8 mouse cellular contexts compared by ENCODE assay signal in the genomic region with DNA sequence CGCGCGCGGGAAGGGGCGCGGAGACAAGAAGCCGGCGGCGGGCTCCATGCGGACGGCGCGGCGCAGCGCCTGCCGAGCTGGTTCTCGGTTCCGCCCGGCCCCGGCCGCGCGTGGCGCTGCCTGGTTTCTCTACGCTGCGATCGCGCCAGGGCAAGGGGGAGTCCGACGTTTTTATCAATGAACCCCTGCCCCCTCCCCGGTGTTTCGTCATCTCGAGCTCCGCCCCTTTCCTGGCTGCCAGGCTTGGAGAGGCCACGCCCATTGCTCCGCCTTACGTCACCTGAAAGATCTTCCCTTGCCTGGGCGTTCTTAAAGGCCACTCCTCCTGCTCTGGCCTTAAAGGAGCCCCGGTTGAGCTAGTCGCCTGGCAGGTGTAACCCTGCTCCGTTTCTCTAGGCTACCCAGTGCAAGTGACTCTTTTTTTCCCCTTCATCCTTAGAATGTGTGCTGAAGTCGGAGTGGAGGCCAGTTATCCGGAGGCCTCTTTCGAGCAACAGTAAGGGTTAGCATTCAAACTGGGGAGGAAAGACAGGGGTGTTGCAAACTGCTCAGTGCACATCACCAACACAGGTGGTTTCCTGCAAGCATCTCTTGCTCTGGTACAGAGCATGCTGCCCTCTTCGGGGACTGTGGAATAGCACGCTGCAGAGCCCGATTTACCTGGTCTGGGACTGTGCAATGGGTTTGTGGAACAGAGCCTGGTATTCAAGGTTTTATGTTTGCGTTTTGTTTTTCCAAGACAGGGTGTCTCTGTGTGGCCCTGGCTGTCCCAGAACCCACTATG. TPM values are rescaled to one million over a fixed set of nuclear protein-coding genes. Genes with fewer than 3 reads are reported as not detected.
DNase-seq lines count a peak whose midpoint lies in the region; ATAC-seq and TF ChIP-seq lines count a peak whose summit lies in the region.

A gene (minus strand): TSS at position 147 of the 784 bp plus-strand sequence.

- 0 out of 2 replicates have a peak, but pooled peaks have one; percentile 11 for TF ChIP-seq CTCF in cortical plate, adult 2 months (IDR thresholded peaks at IDR 0.05; ENCODE audit: extremely low read depth, insufficient read depth, low read length)

- DNase-seq in gastrocnemius, postnatal 10 days: peak; percentile 94
- DNase-seq in induced T-regulatory cell, adult 2 months (ENCODE audit: low read depth): peak; percentile 100
- peak; percentile 93 to 99 for DNase-seq in left cerebral cortex, adult 9 months (ENCODE audit: low spot score in 2 of 2)
- peak; percentile 97 for DNase-seq in right cerebral cortex, postnatal 14 days
- DNase-seq in urinary bladder, postnatal 36 days (ENCODE audit: low spot score in 2 of 2): peak; percentile 97 to 99

- peak within 1 kb of the TSS; percentile 89 for H3K4me3 ChIP-seq in cortical plate, adult 2 months (ENCODE audit: insufficient read depth, low read length)

- no peak within 1 kb of the TSS; the same call in 1 of the 2 replicates for H3K27ac ChIP-seq in cortical plate, adult 2 months (ENCODE audit: insufficient read depth, low read length)

- ATAC-seq in activated CD4-positive, CD25-positive, alpha-beta regulatory T cell, adult 4 months: peak; percentile 87
- ATAC-seq in megakaryocyte progenitor cell, adult 5-6 weeks (replicated peaks; ENCODE audit: poor library complexity): peak; percentile 93

- peak; percentile 95 for TF ChIP-seq POLR2A in cortical plate, adult 2 months (IDR thresholded peaks at IDR 0.05; ENCODE audit: extremely low read depth, insufficient read depth, low read length)

- peaks cover 6% of the 10 kb centered on the region for H3K4me1 ChIP-seq in cortical plate, adult 2 months (ENCODE audit: control insufficient read depth, insufficient read depth, low read length)

RNA-seq across cellular contexts. Expression of the gene that starts here (rescaled TPM):
- polyA plus RNA-seq in activated CD4-positive, CD25-positive, alpha-beta regulatory T cell, adult 4 months (2017; shearing (Covaris generic)): 10 to 100 TPM; 10.6 to 14.6 TPM
- 16.0 and 19.5 TPM in 2 replicates for polyA plus RNA-seq in cortical plate, adult 2 months (2012; rRNA removed)
- 1 to 10 TPM; 1.8 to 2.6 TPM for total RNA-seq in gastrocnemius, postnatal 10 days (2021)
- 1.4 and 2.0 TPM in 2 replicates for total RNA-seq in megakaryocyte progenitor cell, adult 5-6 weeks (2015)
- total RNA-seq in megakaryocyte progenitor cell, adult 5-6 weeks (2017): 1.1 and 4.1 TPM in 2 replicates
